ENCODE assay signal across 8 mouse cellular contexts in the genomic region with DNA sequence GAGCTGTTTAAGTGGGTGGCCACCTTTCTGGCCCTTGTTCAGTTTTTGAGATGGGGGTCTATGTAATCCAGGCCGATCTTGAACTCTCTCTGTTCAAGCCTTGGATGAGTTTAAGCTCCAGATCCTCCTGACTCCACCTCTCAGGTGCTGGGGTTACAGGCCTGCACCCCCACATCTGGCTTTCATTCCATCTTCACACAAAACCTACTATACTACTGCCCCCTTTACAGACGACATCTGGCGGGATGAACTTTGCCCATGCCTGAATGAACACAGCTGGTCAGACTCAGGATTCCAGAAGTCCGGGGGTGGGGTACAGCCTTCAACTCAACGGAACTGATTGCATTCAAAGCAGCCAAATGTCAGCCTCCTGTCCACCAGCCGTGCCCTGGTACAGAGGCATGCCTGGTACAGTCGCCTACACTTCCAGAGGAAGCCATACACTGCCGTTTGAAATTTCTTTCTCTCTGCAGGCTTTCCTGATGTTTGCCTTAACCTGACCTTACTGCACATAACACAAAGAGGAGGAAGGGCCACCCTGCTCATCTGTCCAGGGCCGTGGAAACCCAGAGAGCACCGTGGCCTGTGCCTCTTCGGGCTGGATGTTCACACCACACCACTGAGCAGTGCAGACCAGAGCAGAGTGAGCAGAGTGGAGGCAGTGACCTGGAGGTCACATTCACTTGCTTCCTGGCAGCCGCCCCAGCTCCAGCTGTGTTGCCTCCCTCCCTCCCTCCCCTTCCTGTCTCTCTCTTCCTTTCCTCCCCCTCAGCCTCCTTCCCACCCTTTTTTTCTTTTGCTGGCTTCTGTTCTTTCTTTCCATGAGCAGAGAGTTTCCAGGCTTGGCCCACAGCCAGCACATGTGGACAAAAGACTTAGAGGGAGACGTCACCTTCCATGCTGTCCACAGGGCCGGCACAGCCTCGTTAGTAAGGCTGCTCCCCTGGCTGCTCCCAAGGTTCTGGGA. TPM values are rescaled to one million over a fixed set of nuclear protein-coding genes. Genes with fewer than 3 reads are reported as not detected.
DNase-seq lines count a peak whose midpoint lies in the region; ATAC-seq and TF ChIP-seq lines count a peak whose summit lies in the region.

No protein-coding gene starts in this region.

- H3K9ac ChIP-seq in intestine, embryonic 14.5 days (ENCODE audit: low read length), result no peak overlapping the region
- H3K9ac ChIP-seq in midbrain, postnatal 0 days (replicated peaks; ENCODE audit: low read length, poor library complexity, severe bottlenecking), result no peak overlapping the region

- no peaks in the 10 kb centered on the region for H3K27me3 ChIP-seq in intestine, embryonic 14.5 days (replicated peaks; ENCODE audit: control insufficient read depth, insufficient read depth, low read length)
- H3K27me3 ChIP-seq in midbrain, postnatal 0 days (ENCODE audit: insufficient read depth, low read length), result no peaks in the 10 kb centered on the region

- H3K9me3 ChIP-seq in intestine, embryonic 14.5 days (ENCODE audit: control insufficient read depth, low read length), result no peaks in the 10 kb centered on the region
- no peaks in the 10 kb centered on the region for H3K9me3 ChIP-seq in midbrain, postnatal 0 days (ENCODE audit: low read length)

- DNase-seq in Muller cell, postnatal 12 days (ENCODE audit: inconsistent ontology term), result peak; percentile 96
- DNase-seq in embryo, embryonic 10 days (ENCODE audit: low spot score), result peak; percentile 84
- peak; percentile 78 to 82 for DNase-seq in gastrocnemius, postnatal 36 days
- DNase-seq in intestine, embryonic 14.5 days (ENCODE audit: low spot score), result peak; percentile 90
- DNase-seq in liver, result peak; percentile 66
- DNase-seq in midbrain, postnatal 0 days (ENCODE audit: low spot score), result peak; percentile 83
- peak; percentile 47 for DNase-seq in thymus, postnatal 4 days
- DNase-seq in T-cell, adult 2 months (ENCODE audit: low spot score), result no peak

- no peak for TF ChIP-seq CTCF in midbrain, postnatal 0 days (IDR thresholded peaks at IDR 0.05)

- peak; percentile 84 for ATAC-seq in intestine, embryonic 14.5 days (replicated peaks; ENCODE audit: low FRiP score, low TSS enrichment, low read depth)
- ATAC-seq in midbrain, postnatal 0 days (ENCODE audit: low FRiP score), result peak; percentile 69

- no peak overlapping the region for H3K4me3 ChIP-seq in intestine, embryonic 14.5 days (ENCODE audit: low read depth, low read length)
- H3K4me3 ChIP-seq in midbrain, postnatal 0 days (ENCODE audit: low read depth, low read length), result no peak overlapping the region

- intact Hi-C loops in gastrocnemius, postnatal 36 days (cut with DNase I), result no loop called here

- peak overlapping the region; percentile 37 for H3K4me2 ChIP-seq in intestine, embryonic 14.5 days (ENCODE audit: low read length)
- no peak overlapping the region for H3K4me2 ChIP-seq in midbrain, postnatal 0 days (ENCODE audit: low read depth, low read length, poor library complexity, severe bottlenecking)

- H3K36me3 ChIP-seq in intestine, embryonic 14.5 days (ENCODE audit: control insufficient read depth, insufficient read depth, low read length), result no peaks in the 10 kb centered on the region
- no peaks in the 10 kb centered on the region for H3K36me3 ChIP-seq in midbrain, postnatal 0 days (ENCODE audit: insufficient read depth, low read length)

- peak overlapping the region; percentile 92 for H3K27ac ChIP-seq in intestine, embryonic 14.5 days (ENCODE audit: low read depth)
- H3K27ac ChIP-seq in midbrain, postnatal 0 days (ENCODE audit: low read depth, low read length), result peak overlapping the region; percentile 51; the same call in 1 of the 2 replicates

- H3K4me1 ChIP-seq in intestine, embryonic 14.5 days (replicated peaks; ENCODE audit: control insufficient read depth, insufficient read depth, low read length), result peaks cover 68% of the 10 kb centered on the region
- peaks cover 9% of the 10 kb centered on the region for H3K4me1 ChIP-seq in midbrain, postnatal 0 days (ENCODE audit: insufficient read depth, low read length)

- 16% methylated on average over 15 of the region's 15 CpGs for WGBS in intestine, embryonic 14.5 days
- 23% methylated on average over 15 of the region's 15 CpGs for WGBS in midbrain, postnatal 0 days

RNA-seq across cellular contexts. Expression of a gene that starts 14.8 kb away (rescaled TPM):
- total RNA-seq in gastrocnemius, postnatal 36 days (2021), result 1 to 10 TPM; 3.0 to 3.2 TPM
- polyA plus RNA-seq in intestine, embryonic 14.5 days (2014; fragmentation: Nextera tagmentation; extraction: Ambion mirVana), result 18.9 and 21.0 TPM in 2 replicates
- total RNA-seq in midbrain, postnatal 0 days (2014; rRNA removed), result 15.9 and 22.4 TPM in 2 replicates
- 7.8 and 9.8 TPM in 2 replicates for polyA plus RNA-seq in midbrain, postnatal 0 days (2015; fragmentation: Nextera tagmentation; extraction: Ambion mirVana)

RNA-seq across cellular contexts. Expression of a gene that starts 30.8 kb away (rescaled TPM):
- total RNA-seq in gastrocnemius, postnatal 36 days (2021), result 1 to 10 TPM; 3.9 to 6.9 TPM
- 25.0 and 31.6 TPM in 2 replicates for polyA plus RNA-seq in intestine, embryonic 14.5 days (2014; fragmentation: Nextera tagmentation; extraction: Ambion mirVana)
- 16.9 and 31.0 TPM in 2 replicates for total RNA-seq in midbrain, postnatal 0 days (2014; rRNA removed)
- 44.9 and 45.9 TPM in 2 replicates for polyA plus RNA-seq in midbrain, postnatal 0 days (2015; fragmentation: Nextera tagmentation; extraction: Ambion mirVana)

RNA-seq across cellular contexts. Expression of a gene that starts 42.6 kb away (rescaled TPM):
- under 1 TPM in 1 of 2 experiments, not detected in 1; 0.64 TPM for total RNA-seq in gastrocnemius, postnatal 36 days (2021)
- 0.97 TPM in 1 of 2 replicates, not detected in the other for polyA plus RNA-seq in intestine, embryonic 14.5 days (2014; fragmentation: Nextera tagmentation; extraction: Ambion mirVana)
- not detected in 2 replicates for total RNA-seq in midbrain, postnatal 0 days (2014; rRNA removed)
- 1.5 and 1.8 TPM in 2 replicates for polyA plus RNA-seq in midbrain, postnatal 0 days (2015; fragmentation: Nextera tagmentation; extraction: Ambion mirVana)

RNA-seq across cellular contexts. Expression of a gene that starts 49.5 kb away (rescaled TPM):
- 100 to 1,000 TPM; 403 to 433 TPM for total RNA-seq in gastrocnemius, postnatal 36 days (2021)
- polyA plus RNA-seq in intestine, embryonic 14.5 days (2014; fragmentation: Nextera tagmentation; extraction: Ambion mirVana), result 394 and 416 TPM in 2 replicates
- total RNA-seq in midbrain, postnatal 0 days (2014; rRNA removed), result 234 and 290 TPM in 2 replicates
- polyA plus RNA-seq in midbrain, postnatal 0 days (2015; fragmentation: Nextera tagmentation; extraction: Ambion mirVana), result 589 and 646 TPM in 2 replicates
